In the genomic region with DNA sequence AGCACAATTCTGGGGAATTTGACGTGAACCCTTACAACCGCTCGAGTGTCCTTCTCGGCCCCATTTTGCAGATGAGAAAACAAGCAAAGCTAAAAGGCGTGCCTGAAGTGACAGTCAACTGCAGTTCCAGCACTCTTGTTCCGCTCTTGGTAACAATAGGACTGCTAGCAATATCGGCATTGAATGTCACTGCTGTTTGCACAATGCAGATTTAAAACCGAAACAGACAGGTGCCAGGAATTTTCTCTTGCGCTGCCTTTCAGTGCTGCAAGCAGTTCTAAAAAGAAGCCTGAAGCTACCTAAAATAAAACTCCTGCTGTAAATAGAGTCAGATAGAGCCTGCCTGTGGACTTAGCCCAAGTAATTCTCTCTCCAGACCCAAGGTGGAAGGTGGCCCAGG, we compare ENCODE assay signal across 8 mouse cellular contexts. TPM values are rescaled to one million over a fixed set of nuclear protein-coding genes. Genes with fewer than 3 reads are reported as not detected.
A peak's percentile ranks its signal among the peaks of the same experiment; 100 is the strongest.
DNase-seq lines count a peak whose midpoint lies in the region; ATAC-seq and TF ChIP-seq lines count a peak whose summit lies in the region.

No protein-coding gene starts in this region.

- H3K27ac ChIP-seq in heart, embryonic 14.5 days (replicated peaks in 1 of 2; ENCODE audit: control insufficient read depth in 1 of 2, insufficient read depth in 1 of 2, low read depth in 2 of 2, low read length in 2 of 2), result no peak overlapping the region
- H3K27ac ChIP-seq in lung, postnatal 0 days (ENCODE audit: low read length), result 0 out of 2 replicates have a peak overlapping the region, but pooled peaks have one; percentile 1
- 0 out of 2 replicates have a peak overlapping the region, but pooled peaks have one; percentile 26 for H3K27ac ChIP-seq in liver, embryonic 11.5 days (ENCODE audit: low read depth, low read length)
- H3K27ac ChIP-seq in stomach, embryonic 15.5 days, result peak overlapping the region; percentile 19; the same call in 1 of the 2 replicates

- no peaks in the 10 kb centered on the region for H3K9me3 ChIP-seq in heart, embryonic 14.5 days (ENCODE audit: control insufficient read depth, low read length)
- no peaks in the 10 kb centered on the region for H3K9me3 ChIP-seq in lung, postnatal 0 days (ENCODE audit: low read length)
- H3K9me3 ChIP-seq in liver, embryonic 11.5 days (ENCODE audit: control insufficient read depth, low read length), result no peaks in the 10 kb centered on the region
- H3K9me3 ChIP-seq in stomach, embryonic 15.5 days, result no peaks in the 10 kb centered on the region

- no peak for DNase-seq in heart, adult 9 months (ENCODE audit: low spot score in 2 of 2)
- DNase-seq in lung, postnatal 0 days (ENCODE audit: low spot score), result no peak
- DNase-seq in lung, postnatal 14 days, result no peak
- DNase-seq in liver, embryonic 11.5 days (ENCODE audit: low spot score), result no peak
- DNase-seq in cerebellum, adult 9-10 months, result no peak
- DNase-seq in gastrocnemius, postnatal 4 days (ENCODE audit: low spot score in 2 of 2), result no peak

- no peak for TF ChIP-seq CTCF in lung, postnatal 0 days (IDR thresholded peaks at IDR 0.05)

- no peak for TF ChIP-seq EP300 in lung, postnatal 0 days (IDR thresholded peaks at IDR 0.05)

- H3K4me3 ChIP-seq in heart, embryonic 14.5 days (ENCODE audit: control insufficient read depth in 1 of 2, insufficient read depth in 1 of 2, low read depth in 1 of 2, low read length in 2 of 2), result no peak overlapping the region
- peak overlapping the region; percentile 14; the same call in 1 of the 2 replicates for H3K4me3 ChIP-seq in lung, postnatal 0 days (ENCODE audit: low read depth, low read length)
- H3K4me3 ChIP-seq in liver, embryonic 11.5 days (ENCODE audit: low read depth, low read length), result no peak overlapping the region
- H3K4me3 ChIP-seq in stomach, embryonic 15.5 days (replicated peaks), result peak overlapping the region; percentile 13; the same call in 1 of the 2 replicates

- 0 out of 2 replicates have a peak overlapping the region, but pooled peaks have one; percentile 11 for H3K4me2 ChIP-seq in heart, embryonic 14.5 days (ENCODE audit: low read length)
- H3K4me2 ChIP-seq in lung, postnatal 0 days (replicated peaks; ENCODE audit: low read depth, low read length), result peak overlapping the region; percentile 44
- H3K4me2 ChIP-seq in liver, embryonic 11.5 days, result peak overlapping the region; percentile 36
- peak overlapping the region; percentile 42 for H3K4me2 ChIP-seq in stomach, embryonic 15.5 days

- ATAC-seq in heart, embryonic 14.5 days (ENCODE audit: insufficient number of reproducible peaks, insufficient read depth, low FRiP score, low read depth), result no peak
- no peak for ATAC-seq in lung, postnatal 0 days
- ATAC-seq in liver, embryonic 11.5 days (replicated peaks; ENCODE audit: low FRiP score), result no peak
- no peak for ATAC-seq in stomach, embryonic 15.5 days (ENCODE audit: insufficient read depth, low FRiP score, low read depth)

- H3K27me3 ChIP-seq in heart, embryonic 14.5 days (ENCODE audit: control insufficient read depth, insufficient read depth, low read length), result no peaks in the 10 kb centered on the region
- no peaks in the 10 kb centered on the region for H3K27me3 ChIP-seq in lung, postnatal 0 days (replicated peaks; ENCODE audit: insufficient read depth, low read length)
- H3K27me3 ChIP-seq in liver, embryonic 11.5 days (replicated peaks; ENCODE audit: control insufficient read depth, insufficient read depth, low read length), result no peaks in the 10 kb centered on the region
- H3K27me3 ChIP-seq in stomach, embryonic 15.5 days (replicated peaks), result no peaks in the 10 kb centered on the region

- no peaks in the 10 kb centered on the region for H3K36me3 ChIP-seq in heart, embryonic 14.5 days (ENCODE audit: control insufficient read depth, insufficient read depth, low read length)
- no peaks in the 10 kb centered on the region for H3K36me3 ChIP-seq in lung, postnatal 0 days (ENCODE audit: insufficient read depth, low read length)
- H3K36me3 ChIP-seq in liver, embryonic 11.5 days (ENCODE audit: control insufficient read depth, insufficient read depth, low read length), result no peaks in the 10 kb centered on the region
- H3K36me3 ChIP-seq in stomach, embryonic 15.5 days, result no peaks in the 10 kb centered on the region

- H3K4me1 ChIP-seq in heart, embryonic 14.5 days (ENCODE audit: control insufficient read depth in 2 of 2, insufficient read depth in 2 of 2, low read length in 2 of 2), result peaks cover 34 to 74% of the 10 kb centered on the region in 2 experiments
- H3K4me1 ChIP-seq in lung, postnatal 0 days (ENCODE audit: insufficient read depth, low read depth, low read length), result peaks cover 50% of the 10 kb centered on the region
- H3K4me1 ChIP-seq in liver, embryonic 11.5 days (replicated peaks; ENCODE audit: control insufficient read depth, insufficient read depth, low read length), result peaks cover 71% of the 10 kb centered on the region
- peaks cover 60% of the 10 kb centered on the region for H3K4me1 ChIP-seq in stomach, embryonic 15.5 days

- H3K9ac ChIP-seq in heart, embryonic 14.5 days (ENCODE audit: low read length), result no peak overlapping the region
- no peak overlapping the region for H3K9ac ChIP-seq in lung, postnatal 0 days (replicated peaks; ENCODE audit: low read depth)
- no peak overlapping the region for H3K9ac ChIP-seq in liver, embryonic 11.5 days (ENCODE audit: low read depth, low read length)
- H3K9ac ChIP-seq in stomach, embryonic 15.5 days, result no peak overlapping the region

- WGBS in heart, embryonic 14.5 days, result 85% methylated on average over 9 of the region's 9 CpGs
- WGBS in lung, postnatal 0 days, result 61% methylated on average over 9 of the region's 9 CpGs
- 87% methylated on average over 9 of the region's 9 CpGs for WGBS in liver, embryonic 11.5 days
- WGBS in stomach, embryonic 15.5 days, result 74% methylated on average over 9 of the region's 9 CpGs

RNA-seq across cellular contexts. Expression of gene Pik3r1, which starts 4.3 kb away (rescaled TPM):
- 23.2 and 26.2 TPM in 2 replicates for polyA plus RNA-seq in heart, embryonic 14.5 days (2014; fragmentation: Nextera tagmentation; extraction: Ambion mirVana)
- polyA plus RNA-seq in lung, postnatal 0 days (2015; fragmentation: Nextera tagmentation; extraction: Ambion mirVana), result 26.3 and 28.1 TPM in 2 replicates
- polyA plus RNA-seq in liver, embryonic 11.5 days (2014; fragmentation: Nextera tagmentation; extraction: Ambion mirVana), result 18.7 and 21.5 TPM in 2 replicates
- 49.6 and 55.0 TPM in 2 replicates for polyA plus RNA-seq in stomach, embryonic 15.5 days (2015; fragmentation: Nextera tagmentation; extraction: Ambion mirVana)
- 10 to 100 TPM; 42.1 to 45.5 TPM for total RNA-seq in gastrocnemius, postnatal 4 days (2021)

Comparison
In these comparisons a context has a peak if more than half of its experiments do, and no peak if none do; other contexts are left out.
1. H3K27ac ChIP-seq: peak in lung, postnatal 0 days (single experiment), liver, embryonic 11.5 days (single experiment) and stomach, embryonic 15.5 days (single experiment); none in heart, embryonic 14.5 days (0 of 2).
2. H3K4me3 ChIP-seq: peak in lung, postnatal 0 days (single experiment) and stomach, embryonic 15.5 days (single experiment); none in heart, embryonic 14.5 days (0 of 2) and liver, embryonic 11.5 days (single experiment).
3. Peak in every context shown above with its lines, with median percentiles within 50 percentile points of each other: H3K4me2 ChIP-seq.